Mouse (Mus musculus) brown adipose tissue, adult 24 weeks (tissue): ENCODE results near the gene Dnajb3. TPM values are rescaled to one million over a fixed set of nuclear protein-coding genes. Genes with fewer than 3 reads are reported as not detected.

Experiments
- H3K27ac ChIP-seq: fragments of 200-500 bp; replicated peaks from 2 replicates; pipeline ENCODE4 v1.5.1; 2012; ENCODE audit warnings: low read depth, mild to moderate bottlenecking, low read length
- H3K4me1 ChIP-seq: fragments of 200-500 bp; 2 replicates; pipeline ENCODE4 v1.6.1; 2012; ENCODE audit warnings: low read length, mixed read lengths; ENCODE audit not compliant: control insufficient read depth, insufficient read depth, insufficient read length
- H3K4me3 ChIP-seq: fragments of 200-500 bp; 2 replicates; pipeline ENCODE4 v1.5.1; 2012; ENCODE audit warnings: low read depth, mild to moderate bottlenecking, low read length, moderate library complexity; ENCODE audit not compliant: insufficient read depth
- polyA plus RNA-seq: library from polyadenylated mRNA; stranded (reverse); fragments of >200 nt; gene quantifications from 2 replicates; pipeline ENCODE4 v1.2.4, GENCODE M21; 2012; ENCODE audit not compliant: missing spikeins, insufficient read depth, insufficient read length

Gene Dnajb3
- polyA plus RNA-seq, 1 experiment, result 5.0 TPM

- H3K4me3 ChIP-seq, result no peak overlapping the region
- no peak overlapping the region for H3K27ac ChIP-seq
- no peaks in the 10 kb centered on the region for H3K4me1 ChIP-seq
These were observed 29.7 kb upstream of the Dnajb3 start for GRCm38 (mm10) chr1:88235046-88235893.

DNA sequence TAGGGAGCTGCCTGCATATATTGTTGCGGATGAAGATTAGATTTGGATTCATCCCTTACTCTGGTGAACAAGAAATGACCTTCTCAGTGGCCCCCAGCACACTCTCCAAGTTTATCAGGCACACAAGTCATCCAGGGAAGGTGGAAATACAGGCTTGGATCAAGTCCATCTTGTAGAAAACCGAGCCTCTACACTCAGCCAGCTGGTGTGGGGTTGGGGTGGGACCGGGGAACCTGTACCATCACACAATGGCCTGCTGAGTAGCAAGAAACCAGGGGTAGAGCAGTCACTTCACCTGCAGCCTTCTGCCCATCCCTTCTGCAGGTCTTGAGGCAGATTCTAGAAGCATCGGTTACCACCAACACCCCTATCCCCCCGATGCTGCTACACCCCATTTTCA, 29.1 kb upstream of the Dnajb3 start:
- Histone ChIP-seq H3K27ac (no peak overlapping the region), H3K4me3 (no peak overlapping the region), H3K4me1 (no peaks in the 10 kb centered on the region)

DNA sequence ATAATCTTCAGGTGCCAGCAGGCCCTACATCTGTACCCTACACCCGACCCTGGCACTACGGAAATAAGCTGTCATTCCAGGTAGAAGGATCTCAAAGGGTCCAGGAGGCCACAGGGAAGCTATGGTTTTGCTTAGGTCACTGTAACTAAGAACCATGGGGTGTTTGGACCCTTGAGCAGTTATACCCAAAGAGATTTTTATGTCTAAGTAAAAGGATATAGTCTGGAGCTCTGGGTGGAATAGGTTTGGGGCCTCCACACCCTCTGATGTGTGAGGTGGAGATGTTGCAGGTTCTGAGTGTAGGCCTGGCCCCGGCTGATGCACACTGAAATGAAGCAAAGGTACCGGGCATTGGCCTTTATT, 28.6 kb upstream of the Dnajb3 start:
- Histone ChIP-seq H3K4me1 (no peaks in the 10 kb centered on the region), H3K27ac (no peak overlapping the region), H3K4me3 (no peak overlapping the region)

DNA sequence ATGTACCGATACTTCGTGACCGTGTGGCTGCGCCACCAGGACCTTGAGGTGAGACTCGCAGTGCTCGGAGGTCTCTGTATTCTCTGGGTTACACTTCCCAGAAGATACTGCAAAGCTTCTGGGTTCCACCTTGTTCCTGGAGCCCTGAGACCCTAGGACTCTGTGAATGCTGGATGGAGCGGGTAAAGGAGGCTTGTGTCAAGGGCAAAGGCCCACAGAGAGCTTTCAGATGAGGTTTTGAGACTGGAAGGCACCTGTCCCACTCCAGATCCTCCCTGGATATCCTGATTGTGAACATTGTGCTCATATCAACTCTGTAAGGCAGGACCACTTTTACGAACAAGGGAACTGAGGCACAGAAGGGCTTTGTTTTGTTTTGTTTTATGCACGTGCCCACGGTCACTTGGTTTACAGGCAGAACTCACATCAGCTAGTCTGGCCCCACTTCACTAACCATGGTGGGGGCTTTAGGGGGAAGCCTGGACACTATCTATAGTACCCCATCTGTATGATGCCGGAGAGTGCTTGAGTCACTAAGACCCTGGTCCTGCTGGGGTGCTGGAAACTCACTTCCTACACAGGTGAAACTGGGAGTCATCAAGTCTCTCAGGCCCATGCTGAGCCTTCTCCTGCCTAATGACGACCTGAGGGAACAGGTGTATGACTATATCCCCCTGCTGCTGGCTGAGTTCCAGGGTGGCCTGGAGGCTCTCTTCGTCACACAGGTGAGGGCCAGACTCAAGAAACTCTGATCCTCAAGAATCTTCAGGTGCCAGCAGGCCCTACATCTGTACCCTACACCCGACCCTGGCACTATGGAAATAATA, 28.1 kb upstream of the Dnajb3 start:
- H3K4me1 ChIP-seq, result no peaks in the 10 kb centered on the region
- H3K27ac ChIP-seq, result no peak overlapping the region

DNA sequence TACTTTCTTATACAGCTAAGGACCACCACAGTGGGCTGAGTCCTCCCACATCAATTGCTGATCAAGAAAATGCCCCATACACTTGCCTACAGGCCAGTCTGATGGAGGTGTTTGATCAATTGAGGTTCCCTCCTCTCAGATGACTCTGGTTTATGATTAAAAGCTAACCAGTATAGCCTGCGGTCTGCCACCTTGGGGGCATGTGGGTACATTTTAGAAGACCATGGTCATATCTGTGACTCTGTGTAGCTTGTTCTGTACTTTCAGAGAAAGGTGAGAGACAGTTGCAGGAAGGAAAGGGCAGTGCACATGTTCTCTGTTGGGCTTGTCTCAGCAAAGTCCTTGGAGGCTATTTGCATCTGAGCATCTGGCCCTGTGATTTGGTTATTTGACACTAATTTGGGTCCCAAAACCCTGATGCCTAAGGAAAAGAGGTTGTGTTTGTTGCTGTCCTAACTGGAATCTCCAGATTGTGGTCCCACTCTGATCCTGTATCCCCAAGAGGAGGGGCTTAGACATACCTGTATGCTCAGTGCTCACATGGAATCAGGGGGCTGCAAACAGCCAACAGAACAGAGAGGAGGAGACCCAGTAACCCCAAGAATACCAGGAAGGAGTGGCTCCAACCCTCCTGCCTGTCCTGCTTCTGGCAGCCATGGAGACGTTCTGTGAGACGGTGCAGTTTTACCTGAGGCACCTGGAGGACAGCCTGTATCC, 27.2 kb upstream of the Dnajb3 start:
- H3K27ac ChIP-seq, result no peak overlapping the region

More for the DNA sequence above, 28.1 kb upstream of the Dnajb3 start:
- no peak overlapping the region for H3K4me3 ChIP-seq

GRCm38 (mm10) chr1:88231803-88232499, 26.4 kb upstream of the Dnajb3 start:
- Histone ChIP-seq H3K4me1 (no peaks in the 10 kb centered on the region), H3K27ac (no peak overlapping the region), H3K4me3 (no peak overlapping the region)

More for the DNA sequence above, 27.2 kb upstream of the Dnajb3 start:
- no peak overlapping the region for H3K4me3 ChIP-seq
- H3K4me1 ChIP-seq, result no peaks in the 10 kb centered on the region

DNA sequence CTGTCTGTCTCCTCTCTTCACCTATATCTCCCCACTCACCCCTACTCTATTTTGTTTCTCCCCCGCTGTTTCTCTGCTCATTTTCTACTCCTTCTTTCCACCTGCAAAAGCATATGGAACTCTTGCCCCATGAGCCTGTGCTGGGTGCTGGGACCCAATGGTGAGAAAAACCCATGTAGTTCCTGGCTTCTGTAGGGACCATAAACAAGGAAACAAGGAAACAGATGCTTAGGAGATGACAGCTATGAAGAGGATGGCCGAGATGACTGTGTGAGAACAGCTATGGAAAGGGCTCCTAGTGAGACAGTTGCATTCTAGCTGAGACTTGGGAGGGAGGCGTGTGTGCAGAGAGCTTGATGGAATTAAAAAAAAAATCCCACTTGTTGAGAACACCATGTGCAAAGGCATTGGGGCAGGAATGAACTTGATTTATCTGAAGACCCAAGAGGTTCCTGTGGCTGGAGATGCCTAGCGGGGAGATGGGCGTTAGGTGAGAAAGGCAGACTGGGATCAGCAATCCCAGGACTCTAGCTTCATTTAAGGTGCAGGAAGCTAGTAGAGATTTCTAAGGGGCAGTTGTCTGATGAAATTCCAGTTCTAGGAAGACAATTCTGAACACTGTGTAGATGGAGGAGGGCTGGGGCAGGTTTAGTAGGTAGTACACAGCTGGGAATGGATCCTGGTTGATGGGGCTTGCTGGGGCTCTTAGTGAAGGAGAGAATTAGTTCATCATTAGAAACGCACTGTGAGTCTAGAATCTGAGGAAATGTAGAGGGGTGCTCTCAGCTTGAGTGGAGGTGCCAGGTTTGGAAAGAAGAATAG, 25.6 kb upstream of the Dnajb3 start:
- Histone ChIP-seq H3K27ac (no peak overlapping the region), H3K4me3 (no peak overlapping the region), H3K4me1 (no peaks in the 10 kb centered on the region)

- no peak overlapping the region for H3K4me3 ChIP-seq
These were observed 24.8 kb upstream of the Dnajb3 start for GRCm38 (mm10) chr1:88230421-88230820.

GRCm38 (mm10) chr1:88229986-88230385, 24.4 kb upstream of the Dnajb3 start:
- no peak overlapping the region for H3K27ac ChIP-seq
- no peaks in the 10 kb centered on the region for H3K4me1 ChIP-seq
- no peak overlapping the region for H3K4me3 ChIP-seq

More at GRCm38 (mm10) chr1:88230421-88230820, 24.8 kb upstream of the Dnajb3 start:
- H3K27ac ChIP-seq, result no peak overlapping the region
- no peaks in the 10 kb centered on the region for H3K4me1 ChIP-seq

DNA sequence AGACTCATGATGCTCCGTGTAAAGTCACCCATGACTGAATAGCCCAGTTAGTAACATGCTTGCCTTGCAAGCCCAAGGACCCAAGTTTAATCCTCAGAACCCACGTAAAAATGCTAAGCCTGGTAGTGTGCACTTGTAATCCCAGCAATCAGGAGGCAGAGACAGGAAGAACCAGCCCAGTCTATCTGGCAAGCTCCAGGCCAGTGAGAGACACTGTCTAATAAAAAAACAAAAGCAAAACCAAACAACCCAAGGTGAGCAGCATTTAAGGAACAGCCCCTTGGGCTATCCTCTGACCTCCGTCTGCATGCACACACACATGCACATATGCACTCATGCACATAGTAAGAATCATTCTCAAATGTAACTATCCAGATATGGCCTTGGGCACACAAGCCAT, 24.0 kb upstream of the Dnajb3 start:
- Histone ChIP-seq H3K27ac (no peak overlapping the region), H3K4me3 (no peak overlapping the region), H3K4me1 (no peaks in the 10 kb centered on the region)

- Histone ChIP-seq H3K4me1 (no peaks in the 10 kb centered on the region), H3K4me3 (no peak overlapping the region), H3K27ac (no peak overlapping the region)
These were observed 22.5 kb upstream of the Dnajb3 start for GRCm38 (mm10) chr1:88228121-88228520.

GRCm38 (mm10) chr1:88227482-88227881, 21.9 kb upstream of the Dnajb3 start:
- Histone ChIP-seq H3K27ac (no peak overlapping the region), H3K4me3 (no peak overlapping the region), H3K4me1 (no peaks in the 10 kb centered on the region)

- H3K4me3 ChIP-seq, result no peak within 1 kb of the TSS
- H3K4me1 ChIP-seq, result no peaks in the 10 kb centered on the region
- H3K27ac ChIP-seq, result no peak within 1 kb of the TSS
These were observed 21.2 kb upstream of the Dnajb3 start, which contains the start of gene Mroh2a for GRCm38 (mm10) chr1:88226670-88227379. TSS of gene Mroh2a (plus strand) at chr1:88226986.
